9 mouse cellular contexts compared by ENCODE assay signal in genomic region chr9:41083386-41084055, GRCm38 (mm10).
DNase-seq lines count a peak whose midpoint lies in the region; ATAC-seq and TF ChIP-seq lines count a peak whose summit lies in the region.
"Had no signal": no experiment of that assay in that cellular context is flagged by ENCODE, and none has a peak within 500 bp of the region (broad histone marks: within the 10 kb centered on the region; RNA-seq: fewer than 3 reads in every experiment).

No protein-coding gene starts in this region.

- 77% methylated on average over 6 of the region's 6 CpGs for WGBS in kidney, embryonic 15.5 days
- WGBS in kidney, adult 2 months = 75% methylated on average over 6 of the region's 6 CpGs
- 20% methylated on average over 6 of the region's 6 CpGs for WGBS in liver, embryonic 15.5 days (ENCODE audit: insufficient replicate concordance)

- H3K4me3 ChIP-seq in kidney, embryonic 15.5 days (replicated peaks) = no peak overlapping the region
- H3K4me3 ChIP-seq in kidney, adult 2 months (ENCODE audit: insufficient read depth, low read depth, low read length) = no peak overlapping the region
- H3K4me3 ChIP-seq in liver, embryonic 15.5 days (replicated peaks) = no peak overlapping the region

- TF ChIP-seq POLR2A in kidney, adult 2 months (IDR thresholded peaks at IDR 0.05; ENCODE audit: low read depth, low read length) = no peak

- H3K27me3 ChIP-seq in kidney, embryonic 15.5 days = no peaks in the 10 kb centered on the region
- no peaks in the 10 kb centered on the region for H3K27me3 ChIP-seq in kidney, adult 2 months (replicated peaks; ENCODE audit: control insufficient read depth, insufficient read depth, low read length)
- no peaks in the 10 kb centered on the region for H3K27me3 ChIP-seq in liver, embryonic 15.5 days

- no peak for DNase-seq in kidney, adult 2 months
- peak; percentile 56 for DNase-seq in CD4-positive helper T cell, adult 2 months (ENCODE audit: low read depth, low spot score)
- no peak for DNase-seq in right cerebral cortex, postnatal 36 days (ENCODE audit: low spot score in 2 of 2)
- DNase-seq in urinary bladder, adult 2 months (ENCODE audit: low spot score) = no peak
- DNase-seq: cerebellum, postnatal 10 days; right cerebral cortex, postnatal 14 days had no signal

- peak overlapping the region; percentile 73 for H3K27ac ChIP-seq in kidney, embryonic 15.5 days
- no peak overlapping the region for H3K27ac ChIP-seq in kidney, adult 2 months (ENCODE audit: insufficient read depth, low read depth, low read length)
- H3K27ac ChIP-seq in liver, embryonic 15.5 days (replicated peaks) = 0 out of 2 replicates have a peak overlapping the region, but pooled peaks have one; percentile 14

- H3K9ac ChIP-seq in kidney, embryonic 15.5 days = no peak overlapping the region
- H3K9ac ChIP-seq in liver, embryonic 15.5 days = no peak overlapping the region

- ATAC-seq in kidney, embryonic 15.5 days (replicated peaks; ENCODE audit: low FRiP score) = no peak
- peak; percentile 31 for ATAC-seq in CD4-positive, CD25-positive, alpha-beta regulatory T cell, adult 4 months
- ATAC-seq in liver, embryonic 15.5 days (ENCODE audit: insufficient read depth) = no peak

- H3K4me1 ChIP-seq in kidney, embryonic 15.5 days = peaks cover 18% of the 10 kb centered on the region
- peaks cover 11% of the 10 kb centered on the region; the same call in 1 of the 2 replicates for H3K4me1 ChIP-seq in kidney, adult 2 months (ENCODE audit: control insufficient read depth, insufficient read depth, low read length)
- peaks cover 63% of the 10 kb centered on the region for H3K4me1 ChIP-seq in liver, embryonic 15.5 days (replicated peaks)

- no peaks in the 10 kb centered on the region for H3K36me3 ChIP-seq in kidney, embryonic 15.5 days
- no peaks in the 10 kb centered on the region for H3K36me3 ChIP-seq in kidney, adult 2 months (ENCODE audit: control insufficient read depth, insufficient read depth, low read length)
- no peaks in the 10 kb centered on the region for H3K36me3 ChIP-seq in liver, embryonic 15.5 days (replicated peaks)

- no peak for TF ChIP-seq CTCF in kidney, adult 2 months (conservative IDR thresholded peaks at IDR 0.05; ENCODE audit: insufficient read depth, insufficient read length, low read depth, low read length)

- no peaks in the 10 kb centered on the region for H3K9me3 ChIP-seq in kidney, embryonic 15.5 days (replicated peaks)
- no peaks in the 10 kb centered on the region for H3K9me3 ChIP-seq in liver, embryonic 15.5 days (replicated peaks)

- H3K4me2 ChIP-seq in kidney, embryonic 15.5 days = 0 out of 2 replicates have a peak overlapping the region, but pooled peaks have one; percentile 28
- H3K4me2 ChIP-seq in liver, embryonic 15.5 days = 0 out of 2 replicates have a peak overlapping the region, but pooled peaks have one; percentile 10
